Mouse (Mus musculus) cerebral cortex, adult 2 months (tissue): Measurements from ENCODE around the gene Slc16a3.

Experiments
- WGBS: fragments of 180-500 bp; shearing (Covaris S2); methylation state at CpG from one replicate; pipeline ENCODE4 v1.1.7; 2018; 5-methylcytosine and 5-hydroxymethylcytosine counted together

Slc16a3 gene

DNA sequence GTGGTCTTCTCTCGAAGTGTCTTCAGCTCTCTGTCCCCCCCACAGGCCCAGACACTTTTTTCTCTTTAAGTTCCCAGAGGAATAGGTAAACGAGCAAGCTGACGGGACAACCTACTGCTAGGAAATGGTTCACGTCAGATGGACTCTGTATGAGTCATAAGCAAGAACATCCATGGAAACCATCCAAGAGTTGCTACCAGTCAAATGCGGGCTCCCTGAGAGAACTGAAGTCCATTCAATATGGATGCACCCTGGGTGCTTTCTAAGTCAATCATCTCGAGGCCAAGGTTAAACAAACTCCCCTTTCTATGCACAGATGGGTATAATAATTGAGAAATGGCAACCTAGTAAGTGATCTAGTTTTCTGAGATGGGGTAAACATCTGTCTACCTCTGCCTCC is 25.0 kb downstream of the Slc16a3 start:
- 35% methylated on average over 6 of the region's 6 CpGs for WGBS

DNA sequence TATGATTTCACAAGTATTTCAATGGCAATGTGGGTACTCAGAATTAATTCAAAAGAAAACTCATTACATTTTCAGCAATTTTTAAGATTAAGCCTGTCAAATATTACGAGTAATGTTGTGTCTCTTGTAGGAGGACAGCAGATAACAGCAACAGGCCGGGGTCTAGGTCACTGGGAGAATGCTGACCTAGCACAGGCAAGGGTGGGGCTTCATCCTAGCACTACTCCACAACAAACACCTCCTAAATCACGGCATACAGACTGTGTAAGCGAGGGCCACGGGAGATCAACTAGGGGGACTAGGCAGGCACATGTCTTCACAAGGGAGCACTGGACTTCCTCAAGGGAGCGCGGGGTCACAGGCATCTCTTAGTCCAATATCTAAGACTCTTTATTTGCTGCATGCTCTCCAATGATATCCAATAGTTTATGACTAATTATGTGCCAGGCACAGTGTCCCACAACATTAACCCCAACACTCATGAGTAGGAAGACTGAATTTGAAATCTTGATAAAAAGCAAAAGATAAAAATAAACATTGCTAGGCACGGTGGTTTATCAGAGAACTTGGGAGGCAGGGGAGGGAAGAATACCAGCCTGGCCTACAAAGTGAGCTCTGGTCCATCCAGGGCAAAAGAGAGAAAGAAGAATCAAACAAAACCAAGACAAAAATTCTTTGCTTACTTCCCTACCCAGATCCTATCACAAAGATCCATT is 31.6 kb downstream of the Slc16a3 start:
- 74% methylated on average over 8 of the region's 8 CpGs for WGBS

GRCm38 (mm10) chr11:120980427-120981035 is 32.3 kb downstream of the Slc16a3 start:
- 59% methylated on average over 9 of the region's 9 CpGs for WGBS

GRCm38 (mm10) chr11:120981661-120982060 is 33.4 kb downstream of the Slc16a3 start:
- 48% methylated on average over 4 of the region's 4 CpGs for WGBS

GRCm38 (mm10) chr11:120984448-120985330 is 36.4 kb downstream of the Slc16a3 start:
- 38% methylated on average over 4 of the region's 4 CpGs for WGBS

DNA sequence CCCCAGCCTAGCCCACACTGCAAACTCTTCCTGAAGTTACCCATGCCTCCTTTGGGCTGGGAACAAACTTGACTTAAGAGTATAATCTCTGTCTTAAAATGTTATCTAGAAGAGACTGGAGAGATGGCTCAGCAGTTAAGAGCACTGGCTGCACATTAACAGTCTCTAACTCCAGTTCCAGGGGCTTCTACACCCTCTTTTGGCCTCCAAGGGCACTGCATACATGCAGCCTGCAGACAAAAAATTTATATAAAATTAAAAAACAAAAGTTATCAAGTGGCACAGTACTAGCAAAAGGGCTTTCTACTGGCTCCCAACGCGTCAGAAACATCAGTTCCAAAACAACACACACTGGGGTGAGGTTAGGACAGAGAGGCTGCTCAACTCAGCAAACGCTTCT is 39.3 kb downstream of the Slc16a3 start:
- WGBS = 36% methylated on average over 3 of the region's 3 CpGs

GRCm38 (mm10) chr11:120988410-120988809 is 40.1 kb downstream of the Slc16a3 start:
- 26% methylated on average over 4 of the region's 4 CpGs for WGBS

GRCm38 (mm10) chr11:120989523-120989922 is 41.2 kb downstream of the Slc16a3 start:
- WGBS = 3% methylated on average over 1 of the region's 1 CpGs

DNA sequence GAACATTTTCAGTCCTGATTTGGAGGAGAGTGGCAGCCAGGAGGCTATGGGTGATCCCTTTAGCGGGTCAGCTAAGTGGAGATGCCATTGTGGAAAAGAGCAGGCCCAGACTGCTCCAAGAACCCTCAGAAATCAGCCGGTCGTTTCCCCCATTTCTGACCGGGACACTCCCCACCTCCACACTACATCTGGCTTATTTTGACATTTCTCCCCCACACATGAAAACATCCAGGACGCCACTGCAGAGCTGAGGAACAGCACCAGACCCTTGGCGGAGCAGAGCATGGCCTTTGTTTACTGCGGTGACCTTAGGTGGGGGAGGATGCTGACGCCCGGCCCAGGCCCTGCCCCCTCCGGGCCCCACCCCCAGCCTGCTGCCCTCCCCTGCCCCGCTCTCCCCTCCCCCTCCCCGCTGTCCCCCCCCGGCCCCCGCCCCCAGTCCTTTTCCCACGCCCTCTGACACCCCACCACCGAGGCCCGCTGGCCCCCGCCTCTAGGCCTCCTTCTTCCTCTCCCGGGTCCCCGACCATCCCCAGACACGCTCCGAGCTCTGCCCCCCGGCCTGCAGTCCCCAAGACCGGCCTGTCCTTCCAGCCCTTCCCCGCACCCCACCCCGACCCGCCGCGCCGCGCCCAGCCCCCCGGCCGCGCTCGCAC is 42.0 kb downstream of the Slc16a3 start:
- WGBS = 4% methylated on average over 33 of the region's 35 CpGs

- WGBS = under 1% methylated on average over 58 of the region's 59 CpGs
Observed at GRCm38 (mm10) chr11:120990951-120991526, 42.8 kb downstream of the Slc16a3 start, which contains the start of gene Csnk1d. Csnk1d (minus strand) TSS chr11:120991330.

DNA sequence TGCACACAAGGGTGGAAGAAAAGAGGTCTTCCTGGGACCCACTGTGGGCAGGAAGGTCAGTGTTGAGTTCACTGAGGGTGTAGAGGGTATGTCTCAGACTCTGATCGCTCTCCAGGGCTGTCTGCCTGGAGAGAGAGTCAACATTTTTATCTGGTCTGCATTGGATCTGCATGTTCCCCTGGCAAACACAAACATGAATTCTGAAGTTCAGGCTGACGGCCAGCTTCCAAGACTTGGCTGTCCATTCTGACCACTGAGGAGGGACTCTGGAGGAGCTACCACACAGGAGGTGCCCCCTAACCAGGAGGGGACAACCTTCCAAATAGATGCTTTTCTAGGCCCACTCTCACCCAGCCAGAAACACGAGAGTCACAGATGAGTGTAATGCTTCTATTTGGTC is 43.5 kb downstream of the Slc16a3 start:
- 23% methylated on average over 3 of the region's 3 CpGs for WGBS

DNA sequence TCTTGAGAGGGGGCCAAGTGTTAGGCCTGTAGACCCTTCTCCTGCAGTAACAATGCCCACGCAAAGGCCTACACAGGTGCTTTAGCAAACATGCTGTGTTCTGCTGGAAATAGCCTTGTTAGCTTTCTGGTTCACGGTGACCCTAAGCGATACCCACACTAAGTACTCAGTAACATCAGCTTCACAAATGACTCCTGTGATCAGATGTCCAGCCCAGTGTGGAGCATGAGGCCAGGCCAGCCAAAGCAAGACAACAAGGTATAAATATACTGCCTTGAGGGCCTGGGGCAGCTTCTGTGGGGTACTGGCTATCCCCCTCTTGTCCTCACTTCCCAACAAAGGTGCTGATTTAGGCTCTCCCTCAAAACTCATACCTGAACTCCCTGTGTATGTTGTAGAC is 44.8 kb downstream of the Slc16a3 start:
- 96% methylated on average over 3 of the region's 3 CpGs for WGBS

- 60% methylated on average over 5 of the region's 5 CpGs for WGBS
Observed at GRCm38 (mm10) chr11:120993586-120993985, 45.3 kb downstream of the Slc16a3 start.

DNA sequence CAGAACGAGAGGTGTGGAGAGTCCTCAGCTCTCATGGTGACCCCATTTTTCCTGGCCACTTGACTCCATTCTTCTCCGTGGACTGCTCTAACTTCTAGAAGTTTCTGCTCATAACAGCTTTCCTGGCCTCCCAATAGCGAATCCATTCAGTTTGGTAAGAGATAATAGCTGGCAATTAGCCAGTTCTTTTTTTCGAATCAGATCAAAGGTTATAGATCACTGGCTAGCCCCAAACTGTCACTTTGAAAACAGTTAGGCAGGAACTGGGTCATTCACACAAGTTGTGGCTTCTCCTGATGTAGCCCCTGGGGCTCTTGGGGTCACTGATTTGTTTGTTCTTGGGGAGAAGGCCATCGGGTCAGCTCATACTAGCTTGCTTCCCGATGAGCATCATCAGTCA is 46.5 kb downstream of the Slc16a3 start:
- WGBS = 91% methylated on average over 6 of the region's 6 CpGs

GRCm38 (mm10) chr11:121001966-121002365 is 53.7 kb downstream of the Slc16a3 start:
- WGBS = 46% methylated on average over 4 of the region's 4 CpGs

GRCm38 (mm10) chr11:121004281-121004680 is 56.0 kb downstream of the Slc16a3 start:
- 32% methylated on average over 5 of the region's 5 CpGs for WGBS

- 77% methylated on average over 6 of the region's 6 CpGs for WGBS
Observed at GRCm38 (mm10) chr11:121006184-121006583, 57.9 kb downstream of the Slc16a3 start.

DNA sequence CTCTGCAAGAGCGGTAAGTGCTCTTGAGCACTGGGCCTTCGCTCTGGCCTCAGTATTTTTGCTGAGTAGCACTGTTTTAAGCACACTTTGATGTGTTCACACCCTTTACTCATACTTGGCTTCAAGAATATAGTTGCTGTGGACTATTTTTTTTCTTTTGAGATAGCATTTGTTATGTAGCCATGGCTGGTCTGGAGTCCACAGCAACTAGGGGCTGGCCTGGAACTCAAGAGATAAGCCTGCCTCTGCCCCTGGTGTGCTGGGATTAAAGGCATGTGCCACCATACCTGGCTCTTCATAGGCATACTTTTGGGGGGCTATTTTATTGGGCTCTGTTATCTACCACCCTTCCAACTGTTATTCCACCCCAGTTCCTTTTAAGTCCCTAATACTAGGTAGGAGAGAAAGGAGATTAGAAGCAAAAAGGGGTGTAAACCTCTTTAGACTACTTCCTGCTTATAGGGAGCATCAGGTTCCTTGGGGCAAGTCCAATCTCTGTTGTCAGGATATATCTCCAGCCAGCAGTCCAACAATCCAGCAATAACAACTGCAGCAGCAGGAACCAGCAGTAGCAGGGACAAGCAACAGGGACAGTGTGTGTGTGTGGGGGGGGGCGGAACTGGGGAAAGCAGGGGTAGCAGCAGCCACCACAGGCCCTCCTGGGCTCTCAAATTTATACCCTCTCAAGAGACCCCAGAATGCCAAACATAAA is 61.9 kb downstream of the Slc16a3 start:
- 97% methylated on average over 3 of the region's 3 CpGs for WGBS
